Mouse (Mus musculus): ENCODE measurements around the gene Nsun6.

Nsun6 gene

GRCm38 (mm10) chr2:14992531-14992930, 62.3 kb downstream of the Nsun6 start:
- 96% methylated on average over 4 of the region's 4 CpGs for WGBS

GRCm38 (mm10) chr2:14989350-14989749, 65.5 kb downstream of the Nsun6 start:
- 64% methylated on average over 4 of the region's 4 CpGs for WGBS

GRCm38 (mm10) chr2:14988451-14988850, 66.4 kb downstream of the Nsun6 start:
- 54% methylated on average over 4 of the region's 4 CpGs for WGBS

GRCm38 (mm10) chr2:14984029-14984428, 70.8 kb downstream of the Nsun6 start:
- WGBS: 83% methylated on average over 11 of the region's 11 CpGs

GRCm38 (mm10) chr2:14961493-14961892, 93.4 kb downstream of the Nsun6 start:
- 82% methylated on average over 2 of the region's 2 CpGs for WGBS

- 89% methylated on average over 1 of the region's 1 CpGs for WGBS
Observed at GRCm38 (mm10) chr2:14960963-14961488, 93.8 kb downstream of the Nsun6 start.

- 44% methylated on average over 2 of the region's 2 CpGs for WGBS
Observed at GRCm38 (mm10) chr2:14953090-14953489, 101.8 kb downstream of the Nsun6 start.

All from cerebral cortex, adult 2 months (tissue).